Mouse (Mus musculus): ENCODE results near the gene Dcaf7.
A peak's percentile ranks its signal among the peaks of the same experiment; 100 is the strongest.

Gene Dcaf7

GRCm38 (mm10) chr11:106045780-106046179, 9.1 kb downstream of the Dcaf7 start:
- DNase-seq, result no peak

DNA sequence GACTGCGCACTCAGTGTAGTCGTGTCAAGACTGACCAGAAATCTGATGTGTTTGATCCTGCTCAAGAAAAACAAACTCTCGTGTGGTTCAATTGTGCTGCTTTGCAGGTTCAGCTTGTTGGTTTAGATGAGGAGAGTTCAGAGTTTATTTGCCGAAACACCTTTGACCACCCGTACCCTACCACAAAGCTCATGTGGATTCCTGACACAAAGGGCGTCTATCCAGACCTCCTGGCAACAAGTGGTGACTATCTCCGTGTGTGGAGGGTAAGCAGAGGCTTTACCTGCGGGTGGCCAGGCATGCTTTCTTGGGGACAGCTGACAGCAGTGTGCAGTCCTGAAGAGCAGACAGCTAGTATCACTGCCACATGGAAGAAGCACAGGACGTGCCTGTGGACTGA, 9.9 kb downstream of the Dcaf7 start:
- DNase-seq, result no peak

- no peak for DNase-seq
These were observed 17.2 kb downstream of the Dcaf7 start for GRCm38 (mm10) chr11:106053921-106054320.

GRCm38 (mm10) chr11:106054600-106054999, 17.9 kb downstream of the Dcaf7 start:
- DNase-seq, result no peak

DNA sequence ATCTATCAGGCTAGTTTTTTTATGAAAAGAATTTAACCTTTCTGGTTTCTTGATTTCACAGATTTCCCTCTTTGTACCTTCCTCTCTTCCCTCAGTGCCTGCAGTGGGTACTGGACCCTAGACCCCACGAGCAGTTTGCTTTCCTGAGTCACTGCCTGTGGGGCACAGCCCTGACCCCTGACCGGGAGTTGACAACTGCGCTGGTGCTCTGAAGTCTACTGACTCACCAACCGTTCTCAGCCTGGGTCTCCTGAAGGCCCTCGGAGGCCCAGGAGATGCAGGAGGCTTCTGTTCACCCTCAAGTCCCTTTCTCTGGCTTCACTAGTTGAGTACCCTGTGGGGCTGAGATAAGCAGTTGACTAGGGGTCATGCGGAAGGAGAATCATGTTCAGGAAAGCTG, 18.7 kb downstream of the Dcaf7 start:
- DNase-seq, result no peak

GRCm38 (mm10) chr11:106056819-106057491, 20.3 kb downstream of the Dcaf7 start:
- no peak for DNase-seq

- DNase-seq, result no peak
These were observed 21.3 kb downstream of the Dcaf7 start for GRCm38 (mm10) chr11:106058020-106058419.

- no peak for DNase-seq
These were observed 23.9 kb downstream of the Dcaf7 start for GRCm38 (mm10) chr11:106060549-106060948.

DNA sequence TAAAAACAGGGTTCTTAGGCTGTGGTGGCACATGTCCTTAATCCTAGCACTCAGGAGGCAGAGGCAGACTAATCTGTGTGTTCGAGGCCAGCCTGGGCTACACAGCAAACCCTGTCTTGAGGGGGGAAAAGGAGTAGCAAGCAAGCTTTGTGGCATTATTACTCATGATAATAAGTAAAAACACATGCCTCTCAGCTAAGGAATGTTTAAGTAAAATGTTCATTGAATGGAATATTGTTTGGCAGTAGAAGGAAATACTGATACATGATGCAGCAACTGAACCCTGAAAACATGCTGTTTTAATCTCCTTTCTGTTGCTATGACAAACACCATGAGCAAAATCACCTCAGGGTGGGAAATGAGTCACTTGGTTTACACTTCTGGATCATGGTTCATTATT, 24.6 kb downstream of the Dcaf7 start:
- no peak for DNase-seq

DNA sequence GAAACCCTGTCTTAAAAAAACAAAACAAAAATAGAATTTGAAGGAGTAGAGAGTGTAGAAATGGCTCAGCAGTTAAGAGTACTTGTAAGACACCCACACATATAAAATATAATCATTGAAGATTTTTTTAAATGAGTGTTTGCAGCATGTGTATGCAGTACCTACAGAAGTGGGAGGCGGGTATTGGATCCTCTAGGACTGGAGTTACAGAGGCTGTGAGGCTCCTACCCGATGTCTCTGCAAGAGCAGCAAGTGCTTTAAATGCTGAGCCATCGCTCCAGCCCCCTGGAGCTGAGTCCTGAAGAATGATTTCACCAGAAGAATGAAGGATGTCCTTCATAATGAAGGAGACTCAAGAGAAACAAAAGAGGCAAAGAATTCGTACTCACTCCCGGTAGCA, 27.1 kb downstream of the Dcaf7 start:
- no peak for DNase-seq

- no peak for DNase-seq
These were observed 28.6 kb downstream of the Dcaf7 start for GRCm38 (mm10) chr11:106065073-106065922.

GRCm38 (mm10) chr11:106065923-106066571, 29.4 kb downstream of the Dcaf7 start, which contains the start of gene Taco1:
Taco1 (plus strand) TSS chr11:106066061.
- peak; percentile 97 for DNase-seq

DNA sequence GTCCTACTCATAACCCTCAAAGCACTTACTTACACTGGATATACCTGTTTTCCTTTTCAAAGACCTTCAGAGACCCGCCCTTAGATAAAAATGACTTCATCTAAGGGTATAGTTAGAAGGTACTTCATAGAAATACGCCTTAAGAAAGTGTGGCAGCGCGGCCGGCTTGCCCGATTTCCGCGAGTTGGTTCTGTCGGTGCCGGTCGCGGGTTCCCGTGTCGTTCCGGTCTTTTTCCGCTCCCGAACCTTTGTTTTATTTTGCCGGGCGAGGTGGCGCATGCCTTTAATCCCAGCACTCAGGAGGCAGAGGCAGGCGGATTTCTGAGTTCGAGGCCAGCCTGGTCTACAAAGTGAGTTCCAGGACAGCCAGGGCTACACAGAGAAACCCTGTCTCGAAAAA, 29.9 kb downstream of the Dcaf7 start:
- DNase-seq, result peak; percentile 67

- DNase-seq, result no peak
These were observed 37.1 kb downstream of the Dcaf7 start for GRCm38 (mm10) chr11:106073774-106074173.

DNA sequence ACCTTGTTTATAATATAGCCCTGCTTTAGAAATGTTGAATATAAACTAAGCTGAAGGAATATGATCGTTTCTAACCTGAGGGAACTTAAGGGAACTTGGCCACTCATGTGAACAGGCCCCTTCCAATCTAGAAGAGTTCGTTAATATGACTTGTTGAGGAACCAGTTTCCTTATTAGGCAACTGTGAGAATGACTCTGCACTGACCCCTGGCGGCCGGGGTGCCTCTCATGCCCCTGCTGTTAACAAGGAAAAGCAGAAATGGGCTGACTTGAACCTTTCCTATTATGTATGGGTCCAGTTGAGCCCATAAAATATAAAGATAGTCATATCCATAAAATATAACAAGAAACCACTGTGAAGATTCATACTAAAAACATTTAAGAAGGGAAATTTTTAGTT, 39.6 kb downstream of the Dcaf7 start:
- DNase-seq, result peak; percentile 67

- peak; percentile 100 for DNase-seq
These were observed 47.3 kb downstream of the Dcaf7 start, which contains the start of gene Map3k3 for GRCm38 (mm10) chr11:106083708-106084701. Map3k3 (plus strand) TSS chr11:106084613.

DNA sequence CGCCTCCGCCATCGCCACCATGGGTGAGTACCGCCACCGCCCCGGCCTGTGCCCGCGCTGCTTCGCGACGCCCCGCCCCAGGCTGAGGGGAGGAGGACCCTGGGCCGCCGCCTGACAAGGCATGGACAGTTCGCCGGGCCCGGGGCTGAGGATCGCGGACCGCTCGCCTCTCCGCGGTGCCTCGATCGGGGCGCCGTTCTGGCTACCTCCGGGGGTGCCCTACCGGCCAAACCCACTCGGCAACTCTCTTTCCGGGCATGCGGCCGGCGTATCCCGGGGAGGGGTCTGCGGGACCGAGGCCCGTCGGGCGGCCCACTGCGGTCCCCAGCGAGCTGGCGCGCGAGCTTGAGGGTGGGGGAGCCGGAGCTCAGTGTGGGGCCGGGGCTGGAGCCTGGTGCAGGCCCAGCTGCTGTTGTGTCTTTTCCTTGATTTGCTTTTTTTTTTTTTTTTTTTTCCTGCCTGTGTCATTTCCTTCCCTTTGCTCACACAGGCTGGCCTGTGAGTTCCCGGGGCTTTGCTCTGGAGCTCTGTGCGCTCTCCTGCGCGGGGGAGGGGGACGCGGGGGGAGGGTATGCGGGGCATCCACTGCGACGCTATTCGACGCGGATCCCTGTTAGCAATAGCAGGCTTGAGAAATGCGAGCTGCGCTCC, 48.4 kb downstream of the Dcaf7 start:
- peak; percentile 85 for DNase-seq

DNA sequence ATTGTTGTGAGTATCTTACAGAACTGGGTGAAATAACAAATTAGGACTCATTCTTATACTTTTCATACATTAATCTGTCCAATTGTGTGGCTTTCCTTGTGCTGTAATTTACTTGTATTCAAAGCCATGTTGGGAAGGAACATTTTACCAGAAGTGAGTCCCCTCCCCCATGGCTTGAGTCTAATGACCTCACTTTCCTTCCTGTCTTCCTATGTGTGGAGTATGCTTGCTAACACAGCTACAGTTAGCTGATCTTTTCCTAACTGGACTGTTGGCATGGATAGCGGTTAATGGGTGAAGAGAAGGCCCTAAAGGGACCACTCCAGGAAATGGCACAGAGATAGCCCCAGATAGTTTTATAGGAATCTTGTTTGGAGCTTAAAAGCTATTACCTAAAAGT, 61.6 kb downstream of the Dcaf7 start:
- peak; percentile 44 for DNase-seq

- no peak for DNase-seq
These were observed 66.2 kb downstream of the Dcaf7 start for GRCm38 (mm10) chr11:106102866-106103265.

DNA sequence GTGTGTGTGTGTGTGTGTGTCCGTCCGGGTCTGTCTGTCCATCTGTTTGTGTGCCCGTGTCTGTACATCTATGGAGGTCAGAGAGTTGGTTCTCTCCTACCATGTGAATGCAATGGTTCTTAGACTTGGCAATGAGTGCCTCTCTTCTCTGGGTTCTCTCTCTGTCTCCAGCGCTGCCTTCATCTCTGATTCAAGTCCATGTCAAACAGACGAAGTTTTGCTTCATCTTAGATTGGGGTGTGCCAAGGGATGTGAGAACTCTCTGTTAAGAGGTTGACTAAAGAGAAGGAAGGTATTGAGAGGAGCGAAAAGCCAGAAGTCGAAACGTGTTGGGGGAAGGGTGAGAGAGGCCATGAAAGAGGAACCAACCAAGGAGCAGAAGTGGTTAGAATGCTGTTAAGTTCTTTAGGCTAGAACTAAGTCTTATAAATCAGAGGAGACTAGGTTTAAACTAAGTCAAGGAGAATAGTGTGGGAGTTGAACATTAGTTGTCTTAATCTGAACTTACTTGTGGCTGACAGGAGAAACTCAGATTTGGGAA, 69.4 kb downstream of the Dcaf7 start:
- DNase-seq, result no peak

All from kidney, postnatal 14 days (tissue).